Mouse (Mus musculus) frontal cortex, postnatal 10 days (tissue): ENCODE measurements around the gene Ptchd4.

Source experiments
- DNase-seq, 2 experiments: peaks; one replicate each; pipeline ENCODE4 v3.0.0; 2022; ENCODE audit warnings: low spot score in 2 of 2, mixed read lengths in 1 of 2

The Ptchd4 gene

DNA sequence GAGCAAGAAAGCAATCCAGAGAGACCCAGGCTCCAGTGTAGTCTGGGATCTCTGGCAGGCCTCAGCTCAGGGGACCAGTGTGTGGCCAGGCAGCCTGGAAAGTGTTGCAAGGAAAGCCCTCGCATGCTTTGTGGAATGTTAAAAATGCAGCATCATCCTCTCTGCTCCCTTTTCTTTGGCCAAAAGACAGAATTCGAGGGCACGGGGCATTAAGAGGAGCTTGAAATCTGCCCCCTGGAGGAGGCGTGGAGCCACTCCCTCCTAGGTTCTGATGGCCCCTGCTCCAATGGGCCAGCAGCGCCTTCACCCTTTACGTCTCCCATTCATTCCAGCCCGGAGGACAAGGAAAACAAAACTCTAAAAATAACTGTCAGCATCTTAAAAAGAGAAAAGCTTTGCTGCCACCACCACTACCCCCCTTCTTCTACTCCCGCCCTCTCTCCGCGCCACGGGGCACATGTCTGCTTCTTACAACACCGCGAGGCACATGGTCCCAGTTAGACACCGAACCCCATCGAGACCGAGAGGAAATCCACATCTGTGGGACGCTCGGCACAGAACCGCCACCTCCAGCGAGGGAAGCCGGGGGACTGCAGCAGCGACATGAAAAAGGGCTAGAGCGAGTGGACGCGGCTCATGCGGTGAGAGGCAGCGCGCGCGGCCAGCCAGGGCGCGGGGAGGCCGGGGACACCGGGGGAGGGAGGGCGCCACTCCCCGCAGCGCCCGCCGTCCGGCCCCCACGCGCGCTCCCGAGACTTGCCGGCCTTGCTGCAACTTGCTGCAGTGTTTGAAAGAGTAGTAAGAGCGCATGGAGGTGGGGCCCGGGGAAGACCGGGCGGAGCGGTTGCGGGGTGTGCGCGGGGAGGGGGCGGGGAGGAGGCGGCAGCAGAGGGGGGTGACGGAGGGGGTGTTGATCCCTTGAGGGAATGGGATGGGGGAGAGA is at the start of gene Ptchd4:
TSS of gene Ptchd4 (plus strand) at position 279 of the 943 bp plus-strand sequence.
- DNase-seq, result peak; percentile 29 to 58

DNA sequence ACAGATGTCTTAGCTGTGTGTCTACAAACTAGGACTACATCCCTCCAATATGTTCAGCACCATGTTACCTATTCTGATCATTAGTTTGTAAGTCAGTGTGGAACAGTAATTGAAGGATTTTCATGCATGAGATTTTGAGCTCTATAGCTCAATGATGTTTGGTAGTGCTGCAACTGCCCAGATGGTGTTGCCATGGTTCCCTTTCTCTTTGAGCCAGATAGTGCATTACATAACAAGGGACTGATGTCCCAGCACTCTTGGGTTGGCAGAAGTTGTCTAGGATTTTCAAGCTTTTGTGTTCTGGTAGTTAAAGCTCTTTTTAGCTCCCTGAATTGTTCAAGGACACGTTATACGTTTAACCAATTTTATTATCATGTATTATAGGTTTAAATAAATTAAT is 38.9 kb upstream of the Ptchd4 start:
- no peak for DNase-seq

DNA sequence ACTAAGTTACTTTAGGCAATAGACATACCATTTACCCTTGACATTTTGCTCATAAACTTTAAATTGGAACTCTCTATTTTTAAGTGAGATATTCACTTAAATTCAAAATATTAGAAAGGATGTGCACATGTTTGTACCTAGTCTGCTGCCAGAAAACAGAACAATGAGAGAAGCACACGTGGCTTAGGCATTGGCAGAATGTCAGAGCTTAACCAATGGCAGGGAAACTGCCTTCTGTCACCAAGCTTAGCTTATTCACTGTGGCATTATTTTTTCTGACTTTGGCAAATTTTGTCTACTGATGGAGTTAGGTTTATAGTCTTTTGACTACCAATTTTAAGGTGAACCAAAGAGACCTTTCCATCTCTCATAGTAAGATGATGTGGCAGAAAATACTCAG is 31.4 kb upstream of the Ptchd4 start:
- DNase-seq, result no peak

DNA sequence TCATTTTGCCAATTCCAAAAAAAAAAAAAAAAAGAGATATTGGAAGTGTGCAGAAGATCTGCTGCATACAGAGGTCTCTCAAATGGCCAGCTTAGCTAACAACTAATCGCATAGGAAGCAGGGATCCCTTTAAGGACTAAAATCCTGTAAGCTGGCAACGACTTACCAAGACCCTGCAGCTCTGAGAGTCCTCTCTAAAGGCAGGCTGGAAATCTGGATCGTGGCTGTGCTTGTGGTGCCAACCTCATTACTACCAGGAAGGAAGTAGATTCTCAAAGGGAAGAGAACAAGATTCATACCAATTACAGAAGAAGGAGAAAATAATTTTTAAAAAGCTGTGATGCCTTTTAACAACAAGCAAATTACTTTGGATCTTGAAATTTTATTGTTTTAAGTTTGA is 29.5 kb upstream of the Ptchd4 start:
- no peak for DNase-seq

DNA sequence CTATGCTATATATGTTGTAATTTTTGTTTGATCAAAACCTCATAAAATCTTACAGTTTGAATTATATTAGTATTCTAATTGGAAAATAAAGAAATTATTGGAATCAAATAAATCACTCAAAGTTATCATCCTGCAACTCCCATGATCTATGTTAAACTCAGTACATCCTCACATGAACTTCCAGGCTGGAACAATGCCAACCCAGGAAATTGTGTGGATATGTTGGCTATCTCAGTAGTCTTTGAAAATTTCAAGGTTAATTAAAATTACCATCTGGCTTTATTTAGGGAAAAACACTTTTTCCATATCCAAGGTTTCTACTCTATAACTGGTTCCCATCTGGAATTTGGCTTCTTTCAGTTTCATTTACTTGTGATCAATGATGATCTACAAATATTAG is 25.4 kb upstream of the Ptchd4 start:
- no peak for DNase-seq

DNA sequence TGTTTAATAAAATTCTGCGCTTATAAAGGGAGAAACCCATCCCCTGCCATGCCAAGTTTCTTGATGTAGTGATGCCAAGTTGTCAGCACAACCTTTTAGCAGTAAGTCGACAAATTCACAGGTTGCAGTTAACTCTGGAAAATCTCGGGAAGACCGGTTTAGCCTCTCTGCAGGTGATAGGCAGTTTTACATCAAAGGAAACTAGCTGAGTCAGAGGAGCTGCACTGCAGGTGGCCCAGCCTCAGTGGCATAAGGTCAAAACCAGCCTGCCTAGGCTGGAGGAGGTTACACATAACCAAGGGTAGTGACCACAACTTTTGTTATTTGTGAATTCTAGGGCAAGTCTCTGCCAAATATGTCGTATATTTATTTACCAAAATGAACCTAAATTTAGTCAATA is 24.0 kb upstream of the Ptchd4 start:
- DNase-seq, result no peak

DNA sequence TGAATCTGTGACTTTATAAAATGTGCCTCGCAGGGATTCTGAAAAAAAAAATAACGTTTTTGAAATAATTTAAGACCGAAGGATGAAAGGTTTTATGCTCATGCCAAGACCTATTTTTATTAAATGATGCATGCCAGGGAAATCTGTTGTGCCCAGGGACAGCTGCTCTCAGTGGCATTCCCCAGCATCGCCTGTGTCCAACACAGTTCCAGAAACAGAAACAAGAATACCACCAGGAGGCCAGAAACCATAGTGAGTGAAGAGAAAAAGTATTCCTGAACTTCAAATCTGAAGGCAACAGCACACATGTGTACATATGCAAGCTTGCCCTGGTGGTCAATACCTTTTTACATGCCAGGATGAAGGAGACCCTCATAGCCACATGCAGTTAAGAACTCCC is 17.8 kb upstream of the Ptchd4 start:
- DNase-seq, result no peak

DNA sequence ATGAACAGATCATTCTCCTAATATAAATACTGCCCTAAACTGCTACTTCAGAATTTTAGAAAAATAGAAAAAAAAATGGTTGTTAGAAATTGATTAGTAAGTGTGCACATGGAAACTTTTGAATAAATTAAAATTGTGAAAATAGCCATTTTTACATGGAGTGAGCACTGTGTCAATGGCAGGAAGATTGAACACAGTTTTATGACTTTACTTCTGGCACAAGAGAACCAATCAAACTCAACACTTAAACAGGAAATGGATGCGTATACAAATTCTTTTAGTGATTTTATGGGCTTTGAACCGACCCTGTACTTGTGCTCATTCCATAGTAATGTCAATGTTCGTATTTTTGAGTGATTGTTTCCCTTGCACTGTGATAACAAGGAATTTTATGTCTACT is 16.1 kb upstream of the Ptchd4 start:
- DNase-seq, result no peak

DNA sequence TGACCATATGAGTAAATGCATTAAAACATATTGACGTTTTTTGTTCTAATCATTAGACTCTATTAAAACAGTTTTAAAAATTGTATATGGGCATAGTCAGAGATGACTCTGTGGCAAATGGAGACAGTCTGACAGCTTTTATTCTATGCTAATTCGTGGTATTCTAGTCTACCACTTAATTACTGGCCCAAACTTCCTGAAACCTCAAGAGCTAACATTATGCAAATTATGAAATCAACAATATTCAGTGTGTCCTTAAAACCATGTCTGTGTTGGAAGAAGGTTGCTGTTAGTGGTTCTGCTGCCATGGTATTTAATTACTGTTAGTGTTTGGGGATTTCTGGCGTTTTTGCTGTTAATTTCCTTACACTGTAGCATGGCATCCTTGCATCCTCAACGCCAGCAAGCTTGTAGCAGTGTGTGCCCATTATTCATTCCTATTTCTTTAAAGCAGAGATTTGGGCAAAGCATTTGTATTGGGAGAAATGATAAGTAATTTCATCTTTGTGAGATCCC is 12.6 kb upstream of the Ptchd4 start:
- DNase-seq, result no peak

DNA sequence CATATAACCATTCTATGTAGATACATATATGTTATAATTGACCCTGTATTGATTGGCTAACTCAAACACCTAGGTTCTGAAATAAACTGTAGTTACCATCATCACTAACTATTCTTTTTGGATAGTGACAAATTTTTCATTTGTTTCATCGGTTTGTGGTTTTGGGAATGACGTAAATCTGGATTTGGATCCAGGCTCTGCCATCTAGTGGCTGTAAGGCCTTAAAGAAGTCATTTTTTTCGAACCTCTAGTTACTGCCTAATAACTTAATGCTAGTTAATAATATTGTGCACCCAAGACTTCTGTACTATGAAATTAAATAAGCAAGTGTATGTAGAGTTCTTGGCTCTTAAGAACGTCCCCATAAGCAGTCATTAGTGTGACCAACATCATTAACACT is 11.5 kb upstream of the Ptchd4 start:
- DNase-seq, result no peak

DNA sequence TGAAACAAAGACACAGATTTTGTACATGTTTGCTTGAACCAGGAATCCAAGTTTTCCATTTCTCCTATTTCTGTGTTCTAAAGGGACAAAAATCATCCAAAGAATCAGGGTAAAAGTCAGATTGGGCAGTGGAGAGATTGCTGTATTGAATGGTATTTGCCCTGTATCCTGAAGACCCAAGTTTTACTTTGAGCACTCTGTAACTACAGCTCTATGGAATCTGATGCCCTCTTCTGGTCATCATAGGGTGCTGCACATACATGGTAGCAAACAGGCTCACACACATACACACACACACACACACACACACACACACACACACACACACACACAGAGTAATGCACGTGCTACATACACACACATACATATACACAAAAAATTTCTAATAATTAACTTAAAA is 8.7 kb upstream of the Ptchd4 start:
- DNase-seq, result no peak

DNA sequence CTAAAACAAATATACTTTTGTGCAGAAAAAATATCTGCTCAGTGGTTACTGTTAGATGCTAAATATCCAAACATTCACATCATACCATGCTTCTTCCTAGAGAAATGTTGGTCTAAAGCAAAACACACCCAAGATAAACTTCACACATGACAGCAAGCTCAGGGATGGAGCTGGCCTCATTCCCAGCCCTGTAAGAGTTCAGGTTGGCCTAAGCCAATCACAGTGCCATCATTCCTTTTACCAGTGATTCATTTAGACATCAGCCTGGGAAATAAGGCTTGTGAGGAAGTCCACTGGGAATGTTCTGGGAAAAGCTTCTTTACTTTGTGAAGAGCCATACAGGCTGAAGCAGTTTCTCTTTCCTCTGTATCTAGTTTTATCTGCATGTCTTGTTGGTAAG is 5.6 kb upstream of the Ptchd4 start:
- DNase-seq, result no peak

DNA sequence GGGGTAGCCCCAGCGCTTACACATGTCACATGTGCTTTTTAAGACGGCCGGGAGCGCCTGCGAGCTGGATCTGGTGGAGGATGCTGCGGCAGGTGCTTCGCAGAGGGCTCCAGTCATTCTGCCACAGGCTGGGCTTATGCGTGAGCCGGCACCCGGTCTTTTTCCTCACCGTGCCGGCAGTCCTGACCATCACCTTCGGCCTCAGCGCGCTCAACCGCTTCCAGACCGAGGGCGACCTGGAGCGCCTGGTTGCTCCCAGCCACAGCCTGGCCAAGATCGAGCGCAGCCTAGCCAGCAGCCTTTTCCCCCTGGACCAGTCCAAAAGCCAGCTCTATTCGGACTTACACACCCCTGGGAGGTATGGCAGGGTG is 850 bp downstream of the Ptchd4 start:
- DNase-seq, result peak; percentile 9 to 42

DNA sequence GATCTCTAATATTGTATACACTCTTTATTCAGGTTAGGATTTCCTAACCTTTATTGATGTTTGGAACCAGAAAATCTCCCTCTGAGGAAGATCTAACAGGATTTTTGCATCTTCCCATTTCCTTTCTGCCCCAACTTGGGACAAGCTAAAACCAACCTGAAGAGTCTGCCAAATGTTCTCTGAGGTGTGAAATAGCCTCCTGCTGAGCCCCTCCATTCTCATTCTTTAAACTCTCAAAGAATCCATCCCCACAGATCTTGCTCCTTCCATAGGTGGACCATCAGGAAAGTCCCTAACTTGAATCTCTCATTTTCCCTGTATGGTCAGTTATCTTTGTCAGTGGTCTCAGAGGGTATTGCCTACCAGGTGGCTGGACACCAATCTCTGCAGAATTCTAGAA is 20.0 kb downstream of the Ptchd4 start:
- DNase-seq, result no peak

DNA sequence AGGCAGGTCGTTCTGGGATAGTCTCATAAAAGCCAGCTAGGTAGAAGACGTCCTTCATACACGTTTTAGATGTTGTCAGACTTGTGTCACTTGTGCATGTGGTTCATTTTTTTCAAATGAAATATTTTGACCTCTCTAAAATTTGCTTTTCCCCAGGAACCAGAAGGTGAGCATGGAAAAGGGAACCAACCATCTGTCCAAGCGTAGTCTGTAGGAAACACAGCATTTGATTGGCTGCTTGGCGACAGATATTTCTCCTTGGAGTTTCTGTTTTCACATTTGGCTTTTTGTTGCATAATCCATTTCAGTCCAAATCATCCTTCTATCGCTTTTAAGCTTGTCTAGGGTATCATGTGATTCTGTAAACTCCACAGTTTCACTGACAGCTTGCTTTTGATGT is 20.8 kb downstream of the Ptchd4 start:
- DNase-seq, result no peak

DNA sequence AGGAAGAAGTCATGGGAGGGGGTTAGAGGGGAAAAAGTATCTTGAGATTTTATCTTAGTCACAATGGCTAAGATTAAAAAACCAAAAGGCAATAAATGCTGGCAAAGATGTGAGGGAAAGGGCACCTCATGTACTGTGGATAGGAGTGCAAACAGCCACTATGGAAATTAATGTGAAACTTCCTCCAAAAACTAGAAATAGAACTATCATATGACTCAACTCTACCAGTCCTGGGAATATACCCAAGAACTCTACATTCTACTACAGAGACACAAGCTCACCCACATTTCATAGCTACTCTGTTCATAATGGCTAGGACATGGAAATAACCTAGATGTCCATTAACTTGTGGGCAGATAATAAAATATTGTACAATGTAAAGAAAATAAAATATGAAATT is 30.3 kb downstream of the Ptchd4 start:
- DNase-seq, result no peak

DNA sequence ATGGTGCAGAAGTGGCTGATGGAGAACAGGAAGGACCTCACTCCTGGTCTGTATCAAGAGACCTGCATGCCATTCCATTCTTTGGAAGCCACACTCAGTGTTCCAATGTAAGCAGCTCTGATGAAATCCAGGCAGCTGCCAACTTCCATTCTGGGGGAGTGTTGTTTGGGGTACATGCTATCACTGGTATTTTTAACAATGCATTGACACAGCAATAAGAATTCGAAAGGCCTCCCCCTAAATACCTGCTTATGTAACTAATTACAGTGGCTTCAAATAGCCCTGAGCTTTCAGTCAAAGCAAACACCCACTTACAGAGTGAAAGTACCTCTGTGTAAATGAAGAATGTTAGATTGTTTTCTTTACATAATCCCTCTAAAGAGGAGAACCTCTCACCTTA is 42.7 kb downstream of the Ptchd4 start:
- no peak for DNase-seq

DNA sequence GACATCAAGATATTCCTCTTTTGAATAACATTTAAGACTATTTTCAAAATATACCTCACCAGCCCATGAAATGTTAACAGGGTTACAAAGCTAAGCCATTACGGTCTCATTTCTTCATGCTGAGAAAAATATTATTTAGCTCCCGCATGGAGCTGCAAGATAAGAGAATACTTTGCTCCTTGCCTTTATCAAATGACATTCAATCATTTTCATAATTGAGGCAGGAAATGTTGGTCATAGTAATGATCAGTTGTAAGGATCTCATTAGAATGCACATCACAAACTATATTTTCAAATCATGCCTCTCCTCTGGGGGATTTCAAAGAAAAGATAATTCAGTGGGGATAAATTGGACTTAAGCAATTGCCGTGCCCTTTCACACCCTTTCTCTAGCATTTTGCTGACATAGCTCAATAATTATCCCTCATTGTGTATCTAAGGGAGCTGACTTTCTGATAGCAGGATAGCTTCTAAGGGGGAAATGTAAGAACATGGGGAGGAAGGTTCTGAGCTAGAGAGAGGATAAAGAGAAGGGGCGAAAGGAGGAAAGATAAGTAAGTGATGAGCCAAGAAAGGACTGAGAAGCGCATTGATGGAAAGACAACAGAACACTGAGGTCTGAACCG is 47.5 kb downstream of the Ptchd4 start:
- DNase-seq, result no peak

DNA sequence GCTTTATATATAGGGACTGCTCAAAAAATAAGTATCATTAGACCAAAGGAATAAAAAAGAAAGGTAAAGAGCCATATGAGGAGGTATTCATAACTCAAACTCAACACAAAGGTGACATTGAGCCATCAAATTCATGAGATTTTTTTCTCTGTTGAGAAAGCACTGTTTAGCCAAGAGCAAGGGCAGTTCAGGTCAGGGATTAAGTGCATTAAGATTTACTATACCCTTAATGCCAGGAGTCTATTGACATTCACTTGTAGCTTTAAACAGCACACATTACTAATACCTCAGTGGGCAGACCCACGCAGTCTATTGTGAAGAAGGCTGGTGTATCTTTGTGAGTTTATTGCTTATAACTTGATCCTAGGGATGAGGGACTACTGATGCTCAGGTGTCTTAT is 49.0 kb downstream of the Ptchd4 start:
- no peak for DNase-seq

DNA sequence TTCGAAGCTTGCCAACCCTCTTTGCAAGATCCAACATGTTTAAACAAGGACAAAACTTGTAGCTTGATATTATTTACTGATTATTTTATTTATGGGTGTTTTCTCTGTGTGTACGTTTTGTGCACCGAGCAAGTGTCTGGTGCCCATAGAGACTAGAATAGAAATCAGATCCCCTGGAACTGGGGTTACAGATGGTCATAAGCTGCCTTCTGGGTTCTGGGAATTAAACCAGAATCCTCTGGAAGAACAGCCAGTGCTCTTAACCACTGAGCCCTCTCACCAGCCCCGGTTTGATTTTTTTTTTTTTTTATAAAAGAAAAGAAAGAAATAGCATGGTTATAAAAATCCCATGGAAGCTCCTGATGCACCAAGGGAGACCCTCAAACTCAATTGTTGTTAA is 59.1 kb downstream of the Ptchd4 start:
- no peak for DNase-seq

DNA sequence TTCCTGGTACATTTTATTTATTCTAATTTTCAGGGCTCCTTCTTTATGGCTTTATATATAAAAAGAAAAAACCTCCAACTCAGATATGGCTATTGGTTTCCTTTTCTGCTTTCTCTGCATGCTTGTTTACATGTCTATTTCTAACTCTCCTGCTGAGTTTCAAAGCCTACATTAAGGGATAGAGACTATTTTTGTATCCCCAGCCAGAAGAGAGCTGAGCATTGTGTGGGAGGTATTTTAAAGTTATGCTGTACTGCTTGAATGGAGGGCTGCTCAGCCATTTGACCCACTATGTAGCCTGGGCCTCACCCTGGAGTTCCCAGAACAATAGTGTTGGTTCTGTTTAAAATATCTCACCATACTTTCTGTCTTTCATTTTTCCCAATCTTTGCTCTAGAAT is 77.3 kb downstream of the Ptchd4 start:
- DNase-seq, result no peak

DNA sequence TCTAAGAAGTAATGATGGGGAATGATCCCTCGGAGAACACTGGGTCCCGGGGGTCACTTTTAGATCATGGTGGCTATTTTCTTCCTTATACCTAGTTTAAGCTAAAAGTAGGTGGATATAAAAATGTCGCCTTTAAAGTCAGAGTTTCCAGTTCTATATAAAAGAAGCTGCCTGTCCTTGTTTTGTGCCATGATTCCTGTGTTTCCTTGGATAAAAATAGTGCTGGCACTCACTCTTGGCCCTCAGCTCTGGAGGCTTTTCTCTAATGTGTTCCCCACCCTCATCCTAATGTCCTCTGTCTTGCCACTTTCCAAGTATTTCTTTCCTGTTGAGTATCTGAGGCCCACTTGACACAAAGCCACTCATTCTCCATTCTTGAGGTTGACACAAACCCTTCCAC is 79.6 kb downstream of the Ptchd4 start:
- DNase-seq, result no peak

DNA sequence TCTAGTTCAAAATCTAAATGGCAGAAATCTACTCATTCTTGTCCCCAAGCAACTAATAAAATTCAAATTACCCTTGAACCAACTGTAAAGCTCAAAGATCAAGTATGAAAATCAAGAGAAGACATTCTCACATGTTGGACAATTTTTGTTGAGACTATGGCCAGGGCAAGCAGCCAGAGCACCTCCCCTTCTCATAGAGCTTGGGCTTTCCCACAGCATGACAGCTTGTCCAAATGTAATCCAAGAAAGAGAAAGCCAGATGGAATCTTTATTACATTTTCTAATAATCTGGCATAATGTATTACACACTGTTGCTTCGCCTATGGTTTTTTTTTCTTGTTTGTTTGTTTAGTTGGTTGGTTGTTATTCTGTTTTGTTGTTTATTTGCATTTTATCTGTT is 102.7 kb downstream of the Ptchd4 start:
- DNase-seq, result no peak
